Mouse (Mus musculus): ENCODE data around the gene Cacng6. TPM values are rescaled to one million over a fixed set of nuclear protein-coding genes. Genes with fewer than 3 reads are reported as not detected.

The Cacng6 gene
- total RNA-seq, 2 experiments from 2014 or later = not detected

GRCm38 (mm10) chr7:3419941-3420340 lies 4.1 kb upstream of the Cacng6 start:
- DNase-seq = no peak

GRCm38 (mm10) chr7:3420466-3420865 lies 3.5 kb upstream of the Cacng6 start:
- no peak for DNase-seq

GRCm38 (mm10) chr7:3421297-3421696 lies 2.7 kb upstream of the Cacng6 start:
- no peak for DNase-seq

- DNase-seq = no peak
Measured at GRCm38 (mm10) chr7:3422051-3422450, 1.9 kb upstream of the Cacng6 start.

GRCm38 (mm10) chr7:3423430-3423829 lies 565 bp upstream of the Cacng6 start:
- peak; percentile 3 to 18 for DNase-seq

GRCm38 (mm10) chr7:3425141-3425540 lies 1.1 kb downstream of the Cacng6 start:
- DNase-seq = no peak

- DNase-seq = no peak
Measured at GRCm38 (mm10) chr7:3430161-3430560, 6.2 kb downstream of the Cacng6 start.

- DNase-seq = no peak
Measured at GRCm38 (mm10) chr7:3432066-3432465, 8.1 kb downstream of the Cacng6 start.

- peak; percentile 46 to 57 for DNase-seq
Measured at GRCm38 (mm10) chr7:3437941-3438340, 13.9 kb downstream of the Cacng6 start.

- DNase-seq = no peak
Measured at GRCm38 (mm10) chr7:3439984-3440383, 16.0 kb downstream of the Cacng6 start.

- DNase-seq = no peak
Measured at GRCm38 (mm10) chr7:3440526-3440925, 16.5 kb downstream of the Cacng6 start.

GRCm38 (mm10) chr7:3442476-3443062 lies 18.6 kb downstream of the Cacng6 start:
- no peak for DNase-seq

GRCm38 (mm10) chr7:3444678-3445077 lies 20.7 kb downstream of the Cacng6 start:
- no peak for DNase-seq

GRCm38 (mm10) chr7:3446584-3446983 lies 22.6 kb downstream of the Cacng6 start:
- no peak for DNase-seq

- peak; percentile 24 to 46 for DNase-seq
Measured at GRCm38 (mm10) chr7:3447026-3447425, 23.0 kb downstream of the Cacng6 start.

- peak; percentile 85 to 87 for DNase-seq
Measured at GRCm38 (mm10) chr7:3448737-3449454, 24.9 kb downstream of the Cacng6 start.

GRCm38 (mm10) chr7:3450671-3451070 lies 26.7 kb downstream of the Cacng6 start:
- no peak for DNase-seq

- peak; percentile 57 to 58 for DNase-seq
Measured at GRCm38 (mm10) chr7:3451161-3451560, 27.2 kb downstream of the Cacng6 start.

- no peak for DNase-seq
Measured at GRCm38 (mm10) chr7:3452821-3453485, 29.0 kb downstream of the Cacng6 start.

- no peak for DNase-seq
Measured at GRCm38 (mm10) chr7:3453486-3454183, 29.6 kb downstream of the Cacng6 start.

- DNase-seq = no peak
Measured at GRCm38 (mm10) chr7:3457111-3457840, 33.3 kb downstream of the Cacng6 start.

GRCm38 (mm10) chr7:3457841-3458217 lies 33.8 kb downstream of the Cacng6 start:
- DNase-seq = peak; percentile 70 to 73

All from adrenal gland, postnatal 36 days (tissue).